Mouse (Mus musculus): ENCODE results near the gene Rps15a. TPM values are rescaled to one million over a fixed set of nuclear protein-coding genes. Genes with fewer than 3 reads are reported as not detected.

The Rps15a gene
- 1,000 to 10,000 TPM; 3,340 to 3,514 TPM for total RNA-seq (2023)

GRCm38 (mm10) chr7:118115877-118116568, at the start of gene Rps15a:
Rps15a (minus strand) TSS chr7:118116188.

GRCm38 (mm10) chr7:118129430-118130041, 13.5 kb upstream of the Rps15a start, which contains the start of gene Arl6ip1:
Arl6ip1 (minus strand) TSS chr7:118129662.

Other genes with a start within 250 kb of the Rps15a start
- 100 to 1,000 TPM; 137 to 160 TPM for gene Arl6ip1, start 13.5 kb upstream of the Rps15a start, total RNA-seq (2023)
- gene Smg1, start 127.5 kb upstream of the Rps15a start, total RNA-seq (2023) = 100 to 1,000 TPM; 213 to 215 TPM